Mouse (Mus musculus) neural tube, embryonic 13.5 days (tissue): ENCODE results near the gene Morc4. TPM values are rescaled to one million over a fixed set of nuclear protein-coding genes. Genes with fewer than 3 reads are reported as not detected.

Source experiments
- ATAC-seq: fragments of 200-750 bp; cut with Nextera tagmentation; 2 replicates; pipeline ENCODE4 v1.8.0; 2017; ENCODE audit warnings: low read depth, mild to moderate bottlenecking, moderate TSS enrichment, moderate library complexity
- H3K27ac ChIP-seq: fragments of 300-500 bp; sonication (generic); replicated peaks from 2 replicates; pipeline ENCODE4 v1.5.1; 2015; ENCODE audit warnings: moderate library complexity, mild to moderate bottlenecking, inconsistent platforms
- H3K27me3 ChIP-seq: fragments of 300-500 bp; sonication (generic); 2 replicates; pipeline ENCODE4 v1.6.1; 2015; ENCODE audit warnings: mild to moderate bottlenecking, inconsistent platforms
- H3K36me3 ChIP-seq: fragments of 300-500 bp; sonication (generic); 2 replicates; pipeline ENCODE4 v1.6.1; 2015; ENCODE audit warnings: mild to moderate bottlenecking, inconsistent platforms
- H3K4me1 ChIP-seq: fragments of 300-500 bp; sonication (generic); replicated peaks from 2 replicates; pipeline ENCODE4 v1.6.1; 2015; ENCODE audit warnings: inconsistent platforms
- H3K4me2 ChIP-seq: fragments of 300-500 bp; sonication (generic); 2 replicates; pipeline ENCODE4 v1.6.1; 2015; ENCODE audit warnings: inconsistent platforms, mild to moderate bottlenecking, moderate library complexity
- H3K4me3 ChIP-seq: fragments of 300-500 bp; sonication (generic); 2 replicates; pipeline ENCODE4 v1.5.1; 2015; ENCODE audit warnings: mild to moderate bottlenecking, inconsistent platforms
- H3K9ac ChIP-seq: fragments of 300-500 bp; sonication (generic); 2 replicates; pipeline ENCODE4 v1.6.1; 2015; ENCODE audit warnings: moderate library complexity, mild to moderate bottlenecking, inconsistent platforms
- H3K9me3 ChIP-seq: fragments of 300-500 bp; sonication (generic); 2 replicates; pipeline ENCODE4 v1.6.1; 2016; ENCODE audit warnings: inconsistent platforms
- WGBS: fragments of 180-500 bp; shearing (Covaris S2); methylation state at CpG from one replicate; pipeline ENCODE4 v1.1.7; 2015; 5-methylcytosine and 5-hydroxymethylcytosine counted together
- polyA plus RNA-seq: library from polyadenylated mRNA; unstranded; fragments of >200 nt; fragmentation: Nextera tagmentation; extraction: Ambion mirVana; gene quantifications from 2 replicates; pipeline ENCODE4 v1.2.1, GENCODE M21; 2015

Morc4 gene
- polyA plus RNA-seq, 1 experiment from 2014 or later, result 4.9 TPM

GRCm38 (mm10) chrX:139778886-139779285 is 92.6 kb downstream of the Morc4 start:
- WGBS, result 71% methylated on average over 1 of the region's 1 CpGs
- Histone ChIP-seq H3K4me3 (no peak overlapping the region), H3K36me3 (no peaks in the 10 kb centered on the region)

GRCm38 (mm10) chrX:139777357-139777756 is 94.1 kb downstream of the Morc4 start:
- Histone ChIP-seq H3K36me3 (no peaks in the 10 kb centered on the region), H3K4me2 (no peak overlapping the region), H3K27me3 (peaks cover 31% of the 10 kb centered on the region), H3K9me3 (no peaks in the 10 kb centered on the region), H3K4me3 (no peak overlapping the region), H3K4me1 (no peaks in the 10 kb centered on the region), H3K9ac (no peak overlapping the region), H3K27ac (no peak overlapping the region)
- no peak for ATAC-seq
- 30% methylated on average over 4 of the region's 4 CpGs for WGBS

More at GRCm38 (mm10) chrX:139778886-139779285, 92.6 kb downstream of the Morc4 start:
- ATAC-seq, result no peak
- Histone ChIP-seq H3K9me3 (no peaks in the 10 kb centered on the region), H3K4me2 (no peak overlapping the region), H3K27me3 (peaks cover 39% of the 10 kb centered on the region), H3K27ac (no peak overlapping the region), H3K4me1 (0 out of 2 replicates have a peak, but pooled peaks cover 7% of the 10 kb centered on the region), H3K9ac (no peak overlapping the region)

- Histone ChIP-seq H3K4me3 (no peak overlapping the region), H3K4me1 (no peaks in the 10 kb centered on the region), H3K4me2 (no peak overlapping the region), H3K27me3 (peaks cover 17% of the 10 kb centered on the region), H3K9ac (no peak overlapping the region), H3K9me3 (no peaks in the 10 kb centered on the region), H3K27ac (no peak overlapping the region), H3K36me3 (no peaks in the 10 kb centered on the region)
- 76% methylated on average over 7 of the region's 7 CpGs for WGBS
- ATAC-seq, result no peak
Observed at GRCm38 (mm10) chrX:139775084-139775612, 96.3 kb downstream of the Morc4 start.

DNA sequence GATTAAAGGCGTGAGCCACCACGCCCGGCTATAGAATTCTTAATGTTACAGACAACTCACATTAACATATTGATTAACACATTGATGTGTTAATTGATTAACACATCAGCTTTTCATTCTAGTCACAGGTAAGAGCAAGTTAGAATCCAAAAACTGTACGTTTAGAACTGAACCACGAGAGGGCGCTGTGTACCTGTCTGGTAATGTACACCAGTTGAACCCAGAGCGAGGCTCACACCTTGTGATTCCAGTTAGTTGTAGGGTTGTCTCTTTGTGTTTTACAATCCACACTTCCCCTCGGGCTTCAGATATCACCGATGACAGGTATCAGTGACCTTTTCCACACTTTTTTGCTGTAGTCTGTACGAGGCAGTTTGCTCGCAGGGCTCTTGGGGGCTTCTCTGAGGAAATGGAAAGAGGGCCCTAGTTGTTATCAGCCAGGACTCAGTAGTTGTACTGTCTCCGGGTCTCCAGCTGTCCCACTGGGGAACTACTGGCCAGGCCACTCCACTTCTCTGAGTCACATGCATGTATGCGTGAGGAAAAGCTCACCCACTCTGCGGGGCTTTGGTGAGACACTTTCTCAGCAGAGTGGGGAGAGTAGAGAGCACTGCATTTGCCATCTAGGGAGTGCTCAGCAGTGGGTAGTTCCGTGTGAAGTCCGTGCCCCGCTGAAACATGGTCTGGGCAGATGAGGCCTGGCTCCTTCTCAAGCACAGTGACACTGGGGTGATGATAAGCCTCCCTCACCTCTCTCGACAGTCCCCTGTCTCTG is 97.0 kb downstream of the Morc4 start:
- H3K27ac ChIP-seq, result no peak overlapping the region
- WGBS, result 30% methylated on average over 18 of the region's 18 CpGs
- ATAC-seq, result no peak

More for the DNA sequence above, 97.0 kb downstream of the Morc4 start:
- Histone ChIP-seq H3K4me1 (no peaks in the 10 kb centered on the region), H3K4me3 (no peak overlapping the region), H3K9me3 (no peaks in the 10 kb centered on the region), H3K4me2 (no peak overlapping the region), H3K27me3 (peaks cover 13% of the 10 kb centered on the region), H3K9ac (no peak overlapping the region), H3K36me3 (no peaks in the 10 kb centered on the region)

Other genes starting within 250 kb of the Morc4 start
- gene Tbc1d8b, start 186.7 kb downstream of the Morc4 start, polyA plus RNA-seq, result 0.63 and 0.79 TPM in 2 replicates
- not detected in 2 replicates for gene Gm15013, start 157.2 kb downstream of the Morc4 start, polyA plus RNA-seq
- not detected in 2 replicates for gene Ripply1, start 89.3 kb downstream of the Morc4 start, polyA plus RNA-seq
- 0.20 and 2.5 TPM in 2 replicates for gene Cldn2, start 70.8 kb downstream of the Morc4 start, polyA plus RNA-seq
- 5.7 and 5.8 TPM in 2 replicates for gene Rbm41, start 126.9 kb upstream of the Morc4 start, polyA plus RNA-seq
- 0.74 and 1.2 TPM in 2 replicates for gene Nup62cl, start 191.0 kb upstream of the Morc4 start, polyA plus RNA-seq
- gene Pih1h3b, start 191.2 kb upstream of the Morc4 start, polyA plus RNA-seq, result not detected in 2 replicates